Mouse (Mus musculus) ES-Bruce4 (cell line): ENCODE measurements around the gene Scml4.

ENCODE experiments used
- CTCF ChIP-seq: IDR thresholded peaks from one replicate; pipeline ENCODE4 v1.8.1; 2011; ENCODE audit warnings: low read depth, low read length
- POLR2A ChIP-seq: IDR thresholded peaks from one replicate; pipeline ENCODE4 v1.8.1; 2011; ENCODE audit warnings: low read length; ENCODE audit not compliant: insufficient read depth

GRCm38 (mm10) chr10:42825923-42826322 lies 34.2 kb upstream of the Scml4 start:
- TF ChIP-seq CTCF = no peak
- TF ChIP-seq POLR2A = no peak
